Mouse (Mus musculus) erythroblast, embryonic 14.5 days (primary cell): ENCODE results near the gene Cldn3.

Experiments
- GATA1 ChIP-seq: IDR thresholded peaks from 2 replicates; pipeline ENCODE4 v1.6.1; 2012; ENCODE audit warnings: low read length, inconsistent platforms, mixed read lengths
- TAL1 ChIP-seq: IDR thresholded peaks from 3 replicates; pipeline ENCODE4 v1.6.1; 2012; ENCODE audit warnings: low read length, inconsistent platforms, mixed read lengths

DNA sequence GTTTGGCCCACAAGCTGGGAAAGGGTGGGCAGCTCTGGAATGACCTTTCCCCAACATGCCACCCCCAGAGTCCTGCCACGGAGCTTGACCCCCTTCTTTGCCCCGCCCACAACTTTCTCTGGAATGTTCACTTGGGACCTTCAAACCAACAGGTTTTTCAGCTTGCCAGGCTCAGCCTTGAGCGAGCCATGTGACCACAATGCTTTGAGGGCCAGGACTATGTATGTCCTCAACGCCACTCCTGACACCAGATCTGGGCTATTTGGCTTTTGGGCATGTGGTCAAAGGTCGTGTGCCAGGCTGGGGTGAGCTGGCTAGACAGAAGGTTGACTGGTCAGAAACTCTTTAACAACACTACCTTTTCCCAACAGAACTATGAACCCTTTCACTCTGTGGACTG, 16.1 kb downstream of the Cldn3 start:
- TF ChIP-seq GATA1 (no peak), TAL1 (no peak)
